Comparison of ENCODE assay signal across 8 mouse cellular contexts in genomic region chr13:65241627-65242318, GRCm38 (mm10). TPM values are rescaled to one million over a fixed set of nuclear protein-coding genes. Genes with fewer than 3 reads are reported as not detected.
A peak's percentile ranks its signal among the peaks of the same experiment; 100 is the strongest.
DNase-seq lines count a peak whose midpoint lies in the region; ATAC-seq lines count a peak whose summit lies in the region.

No protein-coding gene starts in this region.

- H3K4me3 ChIP-seq in heart, embryonic 10.5 days = peak overlapping the region; percentile 89
- H3K4me3 ChIP-seq in embryonic facial prominence, embryonic 12.5 days = peak overlapping the region; percentile 84
- H3K4me3 ChIP-seq in stomach, embryonic 15.5 days (replicated peaks) = peak overlapping the region; percentile 64

- H3K27me3 ChIP-seq in heart, embryonic 10.5 days (ENCODE audit: insufficient read depth, poor library complexity, severe bottlenecking) = no peaks in the 10 kb centered on the region
- H3K27me3 ChIP-seq in embryonic facial prominence, embryonic 12.5 days = no peaks in the 10 kb centered on the region
- H3K27me3 ChIP-seq in stomach, embryonic 15.5 days (replicated peaks) = no peaks in the 10 kb centered on the region

- peaks cover 12% of the 10 kb centered on the region for H3K36me3 ChIP-seq in heart, embryonic 10.5 days
- H3K36me3 ChIP-seq in embryonic facial prominence, embryonic 12.5 days = peaks cover 11% of the 10 kb centered on the region; the same call in 1 of the 2 replicates
- H3K36me3 ChIP-seq in stomach, embryonic 15.5 days = no peaks in the 10 kb centered on the region

- H3K4me2 ChIP-seq in embryonic facial prominence, embryonic 12.5 days (replicated peaks) = peak overlapping the region; percentile 100
- peak overlapping the region; percentile 97 for H3K4me2 ChIP-seq in stomach, embryonic 15.5 days

- 1% methylated on average over 51 of the region's 51 CpGs for WGBS in heart, embryonic 10.5 days
- WGBS in embryonic facial prominence, embryonic 12.5 days = 3% methylated on average over 50 of the region's 51 CpGs
- WGBS in stomach, embryonic 15.5 days = 2% methylated on average over 51 of the region's 51 CpGs

- H3K4me1 ChIP-seq in heart, embryonic 10.5 days = peaks cover 16% of the 10 kb centered on the region
- H3K4me1 ChIP-seq in embryonic facial prominence, embryonic 12.5 days = peaks cover 8% of the 10 kb centered on the region; the same call in 1 of the 2 replicates
- H3K4me1 ChIP-seq in stomach, embryonic 15.5 days = peaks cover 10% of the 10 kb centered on the region

- H3K9ac ChIP-seq in embryonic facial prominence, embryonic 12.5 days = peak overlapping the region; percentile 66
- H3K9ac ChIP-seq in stomach, embryonic 15.5 days = peak overlapping the region; percentile 52

- ATAC-seq in CD4-positive, CD25-positive, alpha-beta regulatory T cell, adult 4 months = peak; percentile 2
- no peak for ATAC-seq in embryonic facial prominence, embryonic 12.5 days (ENCODE audit: insufficient number of reproducible peaks, insufficient read depth, low FRiP score, low TSS enrichment)
- ATAC-seq in inflammation-experienced regulatory T-cells, adult 6 months = peak; percentile 2
- ATAC-seq in megakaryocyte progenitor cell, adult 5-6 weeks (replicated peaks; ENCODE audit: poor library complexity) = peak; percentile 29
- peak; percentile 3; the same call in 1 of the 2 replicates for ATAC-seq in stomach, embryonic 15.5 days (ENCODE audit: insufficient read depth, low FRiP score, low read depth)

- H3K27ac ChIP-seq in heart, embryonic 10.5 days = peak overlapping the region; percentile 91
- peak overlapping the region; percentile 92; the same call in 1 of the 2 replicates for H3K27ac ChIP-seq in embryonic facial prominence, embryonic 12.5 days
- H3K27ac ChIP-seq in stomach, embryonic 15.5 days = peak overlapping the region; percentile 95

- peak; percentile 88 for DNase-seq in heart, embryonic 10.5 days (ENCODE audit: low spot score)
- DNase-seq in heart, postnatal 4 days = no peak
- no peak for DNase-seq in left cerebral cortex, adult 11 months (ENCODE audit: low spot score)

- H3K9me3 ChIP-seq in heart, embryonic 10.5 days = peaks cover 13% of the 10 kb centered on the region
- peaks cover 31% of the 10 kb centered on the region for H3K9me3 ChIP-seq in embryonic facial prominence, embryonic 12.5 days
- no peaks in the 10 kb centered on the region for H3K9me3 ChIP-seq in stomach, embryonic 15.5 days

RNA-seq across cellular contexts. Expression of gene Gm10775, which starts 17.6 kb away (rescaled TPM):
- not detected in 2 replicates for polyA plus RNA-seq in heart, embryonic 10.5 days (2016; fragmentation: Nextera tagmentation; extraction: Ambion mirVana)
- not detected for total RNA-seq in heart, postnatal 4 days (2021)
- not detected for polyA plus RNA-seq in CD4-positive, CD25-positive, alpha-beta regulatory T cell, adult 4 months (2017; shearing (Covaris generic))
- not detected in 2 replicates for polyA plus RNA-seq in embryonic facial prominence, embryonic 12.5 days (2016; fragmentation: Nextera tagmentation; extraction: Ambion mirVana)
- polyA plus RNA-seq in inflammation-experienced regulatory T-cells, adult 6 months (2017; shearing (Covaris generic)) = not detected
- total RNA-seq in megakaryocyte progenitor cell, adult 5-6 weeks (2015) = not detected in 2 replicates
- not detected in 2 replicates for total RNA-seq in megakaryocyte progenitor cell, adult 5-6 weeks (2017)
- polyA plus RNA-seq in stomach, embryonic 15.5 days (2015; fragmentation: Nextera tagmentation; extraction: Ambion mirVana) = not detected in 2 replicates

RNA-seq across cellular contexts. Expression of gene Nlrp4f, which starts 36.0 kb away (rescaled TPM):
- not detected in 2 replicates for polyA plus RNA-seq in heart, embryonic 10.5 days (2016; fragmentation: Nextera tagmentation; extraction: Ambion mirVana)
- total RNA-seq in heart, postnatal 4 days (2021) = not detected
- polyA plus RNA-seq in CD4-positive, CD25-positive, alpha-beta regulatory T cell, adult 4 months (2017; shearing (Covaris generic)) = not detected
- polyA plus RNA-seq in embryonic facial prominence, embryonic 12.5 days (2016; fragmentation: Nextera tagmentation; extraction: Ambion mirVana) = not detected in 2 replicates
- polyA plus RNA-seq in inflammation-experienced regulatory T-cells, adult 6 months (2017; shearing (Covaris generic)) = not detected
- 0.10 TPM in 1 of 2 replicates, not detected in the other for total RNA-seq in megakaryocyte progenitor cell, adult 5-6 weeks (2015)
- not detected in 2 replicates for total RNA-seq in megakaryocyte progenitor cell, adult 5-6 weeks (2017)
- polyA plus RNA-seq in stomach, embryonic 15.5 days (2015; fragmentation: Nextera tagmentation; extraction: Ambion mirVana) = not detected in 2 replicates

RNA-seq across cellular contexts. Expression of gene Zfp369, which starts 36.8 kb away (rescaled TPM):
- polyA plus RNA-seq in heart, embryonic 10.5 days (2016; fragmentation: Nextera tagmentation; extraction: Ambion mirVana) = 11.0 and 11.4 TPM in 2 replicates
- 10 to 100 TPM; 30.5 to 32.9 TPM for total RNA-seq in heart, postnatal 4 days (2021)
- 10 to 100 TPM; 14.5 to 16.7 TPM for polyA plus RNA-seq in CD4-positive, CD25-positive, alpha-beta regulatory T cell, adult 4 months (2017; shearing (Covaris generic))
- polyA plus RNA-seq in embryonic facial prominence, embryonic 12.5 days (2016; fragmentation: Nextera tagmentation; extraction: Ambion mirVana) = 19.2 and 20.8 TPM in 2 replicates
- polyA plus RNA-seq in inflammation-experienced regulatory T-cells, adult 6 months (2017; shearing (Covaris generic)) = 10 to 100 TPM in 2 of 3 experiments, 1 to 10 TPM in 1; 8.7 to 18.9 (median 18.0) TPM
- 29.4 and 32.7 TPM in 2 replicates for total RNA-seq in megakaryocyte progenitor cell, adult 5-6 weeks (2015)
- total RNA-seq in megakaryocyte progenitor cell, adult 5-6 weeks (2017) = 45.5 and 53.2 TPM in 2 replicates
- 9.0 and 11.2 TPM in 2 replicates for polyA plus RNA-seq in stomach, embryonic 15.5 days (2015; fragmentation: Nextera tagmentation; extraction: Ambion mirVana)
